Mouse (Mus musculus) embryo, embryonic 11.5 days (tissue): ENCODE measurements around the gene Supt3.
A peak's percentile ranks its signal among the peaks of the same experiment; 100 is the strongest.

Experiments used
- DNase-seq: peaks from one replicate; pipeline ENCODE4 v3.0.0-alpha.2; 2012; ENCODE audit warnings: low read depth, low spot score

Gene Supt3

DNA sequence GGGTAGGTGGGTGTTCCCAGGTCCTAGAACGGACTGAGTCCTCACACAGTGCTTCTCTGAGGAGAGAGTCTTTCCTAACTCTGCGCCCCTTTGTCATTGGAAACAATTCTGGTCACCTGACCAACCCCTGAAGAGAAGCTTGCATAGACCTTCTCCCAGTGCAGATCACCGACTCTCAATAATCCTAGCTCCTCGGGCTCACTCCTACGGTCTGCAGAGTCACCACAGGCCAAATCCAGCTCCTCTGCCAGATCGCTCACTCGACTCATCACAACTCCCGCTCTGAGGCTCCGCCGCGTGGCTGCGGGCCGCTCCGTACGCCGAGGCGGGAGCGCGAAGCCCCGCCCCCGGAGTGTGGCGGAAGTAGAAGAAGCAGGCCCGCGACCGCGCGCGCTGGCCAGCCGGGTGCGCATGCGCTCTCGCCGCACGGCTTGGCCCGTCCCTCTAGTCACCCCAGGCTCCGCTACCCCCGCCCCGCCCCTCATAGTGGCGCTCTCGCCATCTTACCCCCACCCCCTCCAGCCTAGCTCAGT is at the start of gene Supt3:
Supt3 (plus strand) TSS at position 415 of the 533 bp plus-strand sequence.
- DNase-seq: peak; percentile 96

DNA sequence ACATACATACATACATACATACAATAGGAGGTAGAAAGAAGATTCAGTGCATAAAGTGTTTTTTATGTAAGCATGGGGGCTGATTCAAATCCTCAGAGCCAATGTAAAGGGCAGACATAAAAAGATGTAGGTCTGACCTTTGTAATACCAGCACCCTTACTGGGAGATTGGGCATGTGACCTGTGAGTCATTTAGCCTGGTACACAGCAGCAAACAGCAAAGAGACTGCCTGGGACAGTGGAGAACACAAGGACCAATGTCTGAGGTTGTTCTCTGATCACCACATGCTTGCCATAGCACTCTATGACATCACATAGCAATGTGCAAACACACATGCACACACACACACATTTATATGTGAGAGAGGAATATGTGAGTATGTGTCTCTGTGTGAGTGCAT is 49.3 kb upstream of the Supt3 start:
- DNase-seq: no peak

DNA sequence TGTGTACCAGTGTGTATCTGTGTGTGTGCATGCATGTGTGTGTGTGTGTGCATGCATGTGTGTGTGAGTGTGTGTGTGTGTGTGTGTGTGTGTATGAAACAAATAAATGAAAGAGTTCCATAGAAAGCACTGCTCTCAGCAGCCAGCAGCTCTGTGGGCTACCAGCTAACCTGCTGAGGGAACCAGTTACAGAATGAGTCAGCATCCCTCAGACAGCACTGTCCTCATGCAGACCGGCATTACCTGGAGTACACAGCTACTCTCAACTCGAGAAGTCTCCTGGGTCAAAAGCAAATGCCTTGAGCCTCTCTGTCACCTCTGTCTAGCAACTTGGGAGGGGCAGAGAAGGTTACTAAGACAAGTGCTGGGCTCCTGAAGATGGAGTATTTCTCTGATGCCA is 48.5 kb upstream of the Supt3 start:
- no peak for DNase-seq

DNA sequence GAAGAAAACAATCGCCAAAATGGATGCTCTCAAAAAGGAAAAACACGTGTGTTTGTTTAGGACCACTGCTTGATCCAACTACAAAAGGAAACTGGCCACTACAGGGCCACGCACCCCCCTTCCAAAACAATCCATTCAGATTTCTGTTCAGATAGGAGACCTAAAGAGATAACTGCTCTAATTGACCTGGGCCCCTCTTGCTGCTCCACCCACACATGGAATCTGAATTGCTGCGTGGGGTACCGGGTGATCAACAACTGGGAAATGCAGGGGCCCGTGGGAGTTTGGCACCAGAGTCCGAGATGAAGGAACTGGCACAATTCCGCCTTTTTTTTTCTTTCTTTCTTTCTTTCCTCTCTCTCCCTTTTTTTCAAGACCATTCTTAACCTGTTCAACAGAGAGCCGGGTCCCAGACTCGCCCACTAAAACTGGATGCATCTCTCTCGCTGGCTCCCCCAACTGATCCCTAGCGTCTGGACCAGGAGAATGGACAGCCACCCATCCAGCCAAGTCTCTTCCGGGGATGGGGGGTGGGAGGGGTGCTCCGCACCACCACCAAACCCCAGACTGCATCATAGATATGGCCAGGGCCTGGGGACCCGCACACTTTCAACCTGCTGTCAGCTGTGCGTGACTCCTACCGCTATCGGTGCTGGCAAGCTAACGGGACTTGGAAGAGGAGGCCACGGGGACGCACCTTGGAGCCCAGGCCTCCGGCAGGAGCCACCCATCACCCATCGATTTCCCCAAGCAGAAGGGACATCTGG is 43.2 kb upstream of the Supt3 start:
- no peak for DNase-seq

DNA sequence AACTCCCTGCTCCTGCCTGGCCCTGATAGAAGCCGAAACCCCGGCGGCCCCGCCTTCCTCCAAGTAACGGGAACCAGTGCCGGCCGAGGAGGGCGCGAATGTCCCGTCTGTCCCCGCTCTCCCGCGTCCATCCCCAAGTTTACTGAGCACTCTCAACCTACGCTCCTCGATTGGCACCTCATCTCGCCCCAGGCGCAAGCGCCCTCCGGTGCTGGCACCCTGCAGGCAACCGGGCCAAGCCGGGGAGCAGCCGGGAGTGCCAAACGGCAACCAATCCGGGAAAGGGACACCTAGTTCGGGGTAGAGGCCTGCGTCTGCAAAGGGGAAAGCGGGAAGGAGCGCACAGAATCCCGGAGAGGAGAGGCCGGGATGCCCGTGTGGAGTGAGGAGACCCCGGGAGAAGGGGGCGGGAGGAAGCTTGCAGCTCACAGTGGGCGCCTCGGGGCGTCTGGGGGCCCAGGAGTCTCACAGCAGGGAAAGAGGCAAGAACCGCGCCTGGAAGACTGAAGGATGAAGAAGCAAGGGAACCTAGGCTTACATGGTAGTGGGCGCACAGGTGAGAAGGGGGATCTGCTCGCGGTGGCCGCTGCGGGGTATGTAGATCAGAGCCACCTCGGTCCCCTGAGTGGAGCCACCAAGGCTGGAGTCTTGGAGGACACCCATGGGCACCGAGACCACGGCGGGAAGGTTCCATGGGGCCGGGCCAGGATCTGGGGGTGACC is 42.3 kb upstream of the Supt3 start:
- no peak for DNase-seq

DNA sequence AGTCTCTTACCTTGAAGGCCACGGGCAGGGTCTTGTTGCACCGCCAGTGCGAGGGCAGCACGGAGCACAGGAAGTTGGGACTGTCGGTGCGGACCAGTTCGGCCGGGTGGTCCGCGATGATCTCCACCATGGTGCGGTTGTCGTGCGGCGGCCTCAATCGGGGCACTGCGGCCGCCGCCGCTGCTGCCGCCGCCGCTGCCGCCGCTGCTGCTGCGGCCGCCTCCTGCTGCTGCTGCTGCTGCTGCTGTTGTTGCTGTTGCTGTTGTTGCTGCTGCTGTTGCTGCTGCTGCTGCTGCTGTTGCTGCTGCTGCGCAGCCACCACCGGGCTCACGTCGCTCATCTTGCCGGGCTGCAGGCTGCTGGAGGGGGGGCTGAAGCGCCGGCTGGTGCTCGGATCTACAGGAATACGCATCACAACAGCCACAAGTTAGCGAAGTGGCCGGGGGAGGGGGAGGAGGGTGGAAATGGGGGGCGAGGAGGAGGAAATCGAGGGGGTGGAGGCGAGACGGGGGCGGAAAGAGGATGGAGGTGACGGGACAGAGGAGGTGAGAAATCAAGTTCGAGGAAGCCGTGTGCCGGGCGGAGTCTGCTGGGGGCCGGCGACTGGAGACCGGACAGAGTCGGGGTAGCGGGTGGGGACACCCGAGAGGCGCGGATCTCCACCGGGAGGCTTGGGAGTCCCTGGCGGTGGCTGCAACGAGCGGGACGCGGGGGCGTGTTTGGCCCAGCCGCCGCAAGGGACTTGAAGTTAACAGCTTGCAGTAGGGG is 41.5 kb upstream of the Supt3 start:
- no peak for DNase-seq

DNA sequence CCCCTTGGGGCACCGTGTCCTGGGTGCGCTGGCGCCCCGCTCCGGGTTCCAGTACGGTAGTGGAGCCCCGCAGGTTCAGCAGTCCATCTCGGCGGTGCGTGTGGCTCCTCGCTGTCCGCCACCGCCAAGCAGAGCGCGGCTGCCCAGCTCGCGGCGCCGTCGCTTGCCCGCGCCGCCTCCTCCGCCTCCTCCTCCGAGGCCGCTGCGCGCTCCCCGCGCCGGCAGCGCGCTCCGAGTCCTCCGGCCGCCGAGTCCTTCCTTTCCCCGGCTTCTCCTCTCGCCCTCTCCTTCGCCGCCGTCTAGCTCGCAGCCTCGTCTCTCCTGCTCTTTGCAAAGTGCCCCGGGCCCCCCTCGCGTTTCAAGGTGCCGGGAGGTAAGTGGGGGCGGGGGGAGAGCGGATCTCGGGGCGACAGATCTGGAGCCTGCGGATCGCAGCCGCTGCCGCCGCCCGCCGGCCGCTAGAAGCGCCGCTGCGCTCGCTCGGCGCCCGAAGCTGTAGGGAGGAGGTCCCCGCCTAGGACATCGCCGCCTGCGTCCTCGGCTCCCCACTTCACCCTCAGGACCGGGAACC is 40.9 kb upstream of the Supt3 start:
- DNase-seq: no peak

DNA sequence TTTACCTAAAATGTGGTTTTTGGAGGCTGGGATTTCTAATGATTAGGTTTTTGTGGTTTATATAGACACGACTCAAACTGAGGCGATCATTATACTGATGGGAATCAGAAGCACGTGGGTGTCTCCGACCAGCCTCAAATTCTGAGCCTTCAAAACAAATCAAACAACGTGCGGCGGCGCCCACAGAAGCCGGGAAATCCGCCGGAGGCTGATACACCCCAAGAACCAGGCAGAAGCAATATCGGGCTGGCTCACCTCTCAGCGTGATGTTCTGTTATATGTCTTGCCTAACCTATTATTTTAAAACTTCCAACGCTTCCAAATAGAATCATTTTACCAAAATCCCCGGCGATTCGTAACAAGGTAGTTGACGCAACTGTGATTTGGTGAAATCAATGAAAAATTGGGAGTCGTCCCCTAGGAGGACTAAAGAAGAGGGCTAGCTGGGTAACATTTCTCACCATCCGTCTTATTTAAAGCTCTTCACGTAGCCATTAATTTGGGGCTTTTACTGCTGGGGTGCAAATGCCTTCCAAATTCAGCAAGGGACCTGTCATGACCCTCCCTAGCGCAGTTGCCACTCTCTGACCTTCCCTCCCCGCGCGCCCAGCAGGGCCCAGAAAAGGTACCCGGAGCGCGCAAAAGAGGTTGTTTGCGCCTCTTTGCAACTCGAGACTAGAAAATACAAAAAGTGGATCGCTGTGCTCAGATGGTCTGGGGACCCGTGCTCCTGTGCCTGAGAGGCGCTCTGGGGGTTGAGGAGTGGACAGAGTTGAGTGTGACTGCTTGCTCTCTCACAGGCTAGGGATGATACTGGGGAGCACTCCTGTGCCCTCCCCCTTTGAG is 39.5 kb upstream of the Supt3 start:
- DNase-seq: no peak

DNA sequence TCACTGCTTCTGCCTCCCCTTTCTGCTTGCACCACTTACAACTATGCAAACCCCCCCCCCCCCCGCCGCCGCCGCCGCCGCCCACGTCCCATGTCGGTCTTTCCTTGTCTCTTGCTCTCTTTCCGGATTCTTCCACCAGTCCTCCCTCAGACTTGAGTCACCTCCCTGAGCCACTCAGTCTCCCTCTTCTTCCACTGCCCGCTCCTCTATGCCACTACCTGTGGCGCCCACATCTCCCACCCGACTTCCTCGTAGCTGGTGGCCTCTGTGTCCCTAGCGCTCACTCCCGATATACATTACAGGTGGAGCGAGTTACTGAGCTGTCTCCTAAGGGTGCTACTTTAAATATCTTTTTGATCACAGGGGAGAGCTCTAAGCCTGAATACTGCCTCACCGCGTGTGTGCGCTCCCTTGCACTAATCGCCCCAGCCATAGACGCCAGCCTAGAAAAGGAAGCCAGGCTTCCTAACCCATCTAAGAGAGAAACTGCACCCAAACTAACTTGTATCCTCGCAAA is 38.8 kb upstream of the Supt3 start:
- no peak for DNase-seq

DNA sequence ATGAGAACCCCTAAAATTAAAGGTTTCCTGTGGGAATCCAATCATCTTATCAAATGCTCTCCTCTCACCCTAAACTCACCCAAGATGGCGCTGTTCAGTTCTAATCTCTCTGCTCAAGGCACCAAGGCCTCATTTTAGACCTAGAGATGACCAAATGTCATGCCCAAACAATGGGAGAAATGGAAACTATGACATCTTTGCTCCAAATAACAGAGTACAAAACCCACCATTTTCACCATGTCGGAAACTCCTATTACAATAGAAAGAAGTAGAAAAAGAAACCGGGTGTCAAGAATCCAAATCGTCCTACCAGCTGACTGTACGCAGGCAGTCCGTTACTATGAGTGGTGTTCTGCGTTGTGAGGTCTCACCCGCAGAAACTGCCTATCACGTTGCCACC is 34.7 kb upstream of the Supt3 start:
- no peak for DNase-seq

DNA sequence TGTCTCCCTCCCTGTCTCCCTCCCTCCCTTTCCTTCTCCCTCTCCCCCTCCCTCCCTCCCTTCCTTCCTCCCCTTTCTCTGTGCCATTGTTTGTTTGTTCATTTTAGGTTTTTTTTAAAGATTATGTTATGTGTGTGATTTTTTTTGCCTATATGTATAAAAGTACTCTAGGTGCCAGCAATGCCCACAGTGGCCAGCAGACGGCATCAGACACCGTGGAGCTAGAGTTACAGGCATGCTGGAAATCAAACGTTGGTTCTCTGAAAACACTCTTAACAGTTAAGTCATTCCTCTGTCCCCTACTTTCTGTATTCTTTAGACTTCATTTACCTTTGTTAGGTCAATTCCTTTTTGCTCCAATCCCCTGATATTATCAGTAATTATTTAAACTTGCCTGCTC is 33.2 kb upstream of the Supt3 start:
- DNase-seq: no peak

DNA sequence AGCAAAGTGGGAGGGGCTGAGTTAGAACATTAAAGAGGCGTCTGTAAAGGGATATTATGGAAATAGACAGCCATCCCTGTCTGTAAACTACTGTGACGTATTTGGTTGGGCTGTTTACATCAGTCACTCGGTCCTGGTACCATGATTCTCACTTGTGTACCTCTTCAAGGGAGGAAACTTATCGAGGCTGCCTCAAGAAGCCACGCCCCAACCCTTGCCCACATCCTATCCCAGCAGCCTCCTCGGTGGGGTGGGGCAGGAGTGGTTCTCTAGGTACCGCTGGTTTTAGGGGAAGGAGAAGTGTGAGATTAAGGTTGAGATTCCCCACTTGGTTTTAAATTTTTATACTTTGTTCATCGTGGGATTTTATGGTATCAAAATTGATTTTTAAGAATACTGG is 31.6 kb upstream of the Supt3 start:
- DNase-seq: no peak

DNA sequence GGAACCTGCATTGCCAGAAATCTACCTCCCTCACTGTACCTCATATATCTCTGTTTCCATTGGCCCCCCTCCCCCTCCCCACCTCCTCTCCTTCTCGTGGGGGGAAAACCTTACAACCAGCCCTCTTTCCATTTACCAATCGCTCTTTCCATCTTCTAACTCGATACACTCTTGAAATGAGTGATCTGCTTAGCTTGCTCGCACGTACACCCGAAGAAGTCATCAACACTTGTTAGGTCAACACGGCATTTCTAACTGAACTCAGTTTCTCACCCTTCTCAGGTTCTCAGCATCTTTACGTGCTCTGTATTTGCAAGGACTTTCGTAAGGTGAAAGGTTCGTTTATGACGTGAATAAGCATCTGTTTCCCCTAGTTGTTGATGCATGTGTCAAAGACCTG is 10.6 kb upstream of the Supt3 start:
- no peak for DNase-seq

DNA sequence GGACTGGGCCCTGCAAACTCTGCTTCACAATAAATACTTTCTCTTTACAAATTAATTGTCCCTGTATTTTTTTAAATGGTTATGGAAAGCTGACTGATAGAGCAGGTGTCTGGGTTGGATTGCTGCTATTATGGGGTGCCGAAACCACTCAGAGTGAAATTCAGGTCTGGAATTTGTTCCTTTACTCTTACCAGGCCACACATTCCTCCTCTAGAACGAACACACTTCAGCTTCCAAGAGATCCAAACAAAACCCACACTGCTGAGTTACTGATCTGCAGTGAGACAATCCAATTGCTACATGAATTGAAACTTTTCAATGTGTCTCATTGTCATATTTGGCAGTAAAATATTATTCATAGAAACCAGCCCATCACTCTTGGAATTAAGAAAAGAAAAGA is 10.0 kb upstream of the Supt3 start:
- DNase-seq: no peak

DNA sequence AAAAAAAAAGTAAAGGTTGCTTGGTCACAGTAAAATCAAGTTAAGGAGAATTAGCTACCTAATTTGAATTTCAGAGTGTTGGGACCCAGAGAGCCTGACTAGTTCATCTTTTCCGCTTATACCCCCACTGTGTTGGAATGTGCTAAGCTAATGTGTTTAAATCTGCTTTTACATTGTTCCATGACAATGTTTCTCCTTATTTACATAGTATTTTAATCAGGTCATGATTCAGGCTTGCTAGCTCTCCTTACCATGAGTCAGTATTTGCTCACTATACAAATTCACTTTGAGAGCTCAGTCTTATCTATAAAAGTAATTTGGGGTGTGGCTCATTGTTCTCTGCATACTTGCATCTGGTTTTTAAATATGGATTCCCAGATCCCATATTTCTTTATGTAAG is 9.6 kb upstream of the Supt3 start:
- no peak for DNase-seq

DNA sequence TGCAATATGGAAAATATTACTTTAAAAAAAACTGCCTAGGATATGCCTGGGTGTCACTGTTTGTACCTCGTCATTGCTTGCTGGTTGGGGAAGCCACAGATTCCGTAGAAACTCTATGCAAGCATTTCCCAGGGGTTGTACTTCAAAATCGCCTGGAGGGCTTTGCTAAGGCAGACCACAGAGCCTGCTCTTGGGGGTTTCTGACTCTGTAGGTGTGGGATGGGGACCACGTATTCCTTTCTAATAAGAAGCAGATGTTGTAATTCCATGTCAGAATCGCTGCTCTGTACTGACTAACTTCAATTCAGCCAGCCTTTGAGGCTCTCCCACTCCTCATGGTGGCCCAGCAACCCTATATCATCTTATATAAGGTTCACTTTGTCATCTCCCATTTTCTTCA is 8.4 kb upstream of the Supt3 start:
- no peak for DNase-seq

DNA sequence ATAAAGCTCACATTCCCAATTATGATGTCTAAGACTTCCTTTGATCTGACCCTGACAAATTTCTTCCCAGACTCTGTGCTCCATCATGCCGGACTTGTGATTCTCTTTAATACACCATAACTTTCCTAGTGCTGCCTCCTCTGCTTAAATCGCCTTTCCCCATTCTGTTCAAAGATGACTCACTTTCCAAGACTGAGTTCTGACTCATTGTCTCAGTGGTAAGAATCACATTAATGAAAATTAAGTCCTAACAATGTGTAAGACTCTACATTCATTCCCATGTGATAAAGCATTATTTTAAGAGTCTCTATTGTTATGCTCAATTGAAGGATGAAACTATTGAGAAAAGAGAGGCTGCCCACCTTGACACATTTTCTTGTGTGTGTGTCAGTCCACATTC is 6.1 kb upstream of the Supt3 start:
- DNase-seq: no peak

DNA sequence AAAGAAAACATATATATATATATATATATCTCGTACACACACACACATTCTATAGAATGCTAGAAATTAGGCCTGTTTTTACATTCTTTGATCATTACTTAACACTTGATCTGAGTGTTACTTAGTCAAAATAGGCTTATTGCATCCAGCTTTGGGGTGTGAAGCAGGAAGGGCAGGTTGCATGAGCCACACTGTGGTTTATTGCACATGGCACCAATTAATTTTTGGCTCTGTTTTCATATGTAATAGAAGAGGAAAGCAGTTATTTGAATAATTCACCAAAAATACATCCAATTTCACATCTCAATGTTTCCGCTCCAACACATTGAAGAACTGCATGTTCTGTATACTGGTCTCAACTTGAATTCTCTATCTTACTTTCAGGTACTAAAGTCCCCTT is 4.4 kb upstream of the Supt3 start:
- no peak for DNase-seq

DNA sequence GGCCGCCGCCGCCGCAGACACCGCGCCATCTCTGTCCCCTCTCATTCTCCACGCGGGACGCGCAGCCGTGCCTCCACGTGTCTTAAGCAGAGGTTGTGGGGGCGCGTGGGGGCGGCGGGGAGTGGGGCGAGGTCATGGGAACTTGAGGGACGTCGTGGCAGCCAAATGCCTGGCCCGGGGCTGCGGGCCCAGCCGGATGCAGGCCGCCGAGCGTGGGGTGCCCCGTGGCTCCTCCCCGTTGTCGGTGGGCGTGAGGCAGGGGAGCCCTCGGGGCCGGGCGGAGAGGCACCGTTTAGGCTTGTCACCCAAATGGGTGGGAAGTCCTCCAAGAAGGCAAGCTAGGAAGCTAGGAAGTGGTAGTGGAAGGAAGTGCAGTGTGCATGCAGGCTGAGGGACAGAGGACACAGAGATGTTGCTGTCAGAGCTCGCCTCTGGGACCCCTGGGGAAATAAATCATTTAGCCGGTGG is 419 bp downstream of the Supt3 start:
- peak; percentile 30 for DNase-seq

DNA sequence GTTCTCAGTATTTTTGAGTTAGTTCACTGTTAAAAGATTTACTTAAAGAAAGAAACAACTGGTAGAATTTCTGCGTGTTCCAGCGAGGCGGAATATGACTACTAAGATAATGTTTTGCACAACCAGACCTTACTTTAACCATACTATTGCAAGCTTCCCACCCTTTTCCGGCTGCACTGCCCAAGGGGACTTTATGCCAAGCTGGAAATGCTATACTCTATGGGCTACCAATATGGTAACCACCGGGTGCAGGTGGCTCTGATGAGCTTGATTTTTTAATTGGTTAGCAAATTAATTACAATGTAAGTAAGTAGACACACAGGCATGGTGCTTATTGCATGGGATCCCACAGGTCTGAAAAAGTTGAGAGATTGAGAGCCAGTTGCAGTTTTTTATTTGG is 1.2 kb downstream of the Supt3 start:
- no peak for DNase-seq

DNA sequence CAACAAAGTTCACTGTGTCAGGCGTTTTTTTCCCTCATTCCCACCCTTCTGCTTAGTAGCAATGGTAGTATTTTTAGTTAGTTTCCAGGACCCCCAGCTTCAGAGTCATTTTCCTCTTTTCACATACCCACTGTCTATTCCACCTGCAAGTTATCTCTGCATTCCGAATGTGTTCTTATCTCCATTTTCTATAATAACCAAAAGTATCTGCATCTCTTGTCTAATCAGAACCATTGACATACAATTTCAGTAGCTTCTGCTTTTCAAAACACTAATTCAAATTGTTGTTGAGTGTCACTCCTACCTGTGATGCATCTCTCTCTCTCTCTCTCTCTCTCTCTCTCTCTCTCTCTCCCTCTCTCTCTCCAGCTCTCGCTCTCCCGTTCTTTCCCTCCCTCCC is 3.4 kb downstream of the Supt3 start:
- no peak for DNase-seq
